Mouse (Mus musculus) kidney, postnatal 0 days (tissue): ENCODE results near the gene Syne3. TPM values are rescaled to one million over a fixed set of nuclear protein-coding genes. Genes with fewer than 3 reads are reported as not detected.

ENCODE experiments used
- ATAC-seq: fragments of 200-750 bp; cut with Nextera tagmentation; replicated peaks from 2 replicates; pipeline ENCODE4 v1.8.0; 2017; ENCODE audit warnings: low read depth, moderate number of reproducible peaks, moderate TSS enrichment, moderate library complexity; ENCODE audit not compliant: low FRiP score
- DNase-seq: peaks from one replicate; pipeline ENCODE4 v3.0.0-alpha.2; 2016; ENCODE audit warnings: low spot score
- H3K27ac ChIP-seq: fragments of 300-500 bp; sonication (generic); 2 replicates; pipeline ENCODE4 v1.5.1; 2014; ENCODE audit warnings: mild to moderate bottlenecking
- H3K27me3 ChIP-seq: fragments of 300-500 bp; sonication (generic); 2 replicates; pipeline ENCODE4 v1.6.1; 2014; ENCODE audit warnings: low read length, mixed read lengths; ENCODE audit not compliant: insufficient read depth
- H3K36me3 ChIP-seq: fragments of 300-500 bp; sonication (generic); 2 replicates; pipeline ENCODE4 v1.6.1; 2014; ENCODE audit warnings: low read length, mixed read lengths; ENCODE audit not compliant: insufficient read depth
- H3K4me1 ChIP-seq: fragments of 300-500 bp; sonication (generic); replicated peaks from 2 replicates; pipeline ENCODE4 v1.6.1; 2014; ENCODE audit warnings: antibody characterized with exemption, low read length, mixed read lengths; ENCODE audit not compliant: insufficient read depth
- H3K4me2 ChIP-seq: fragments of 300-500 bp; sonication (generic); 2 replicates; pipeline ENCODE4 v1.6.1; 2014; ENCODE audit warnings: mild to moderate bottlenecking, low read length, moderate library complexity, mixed read lengths
- H3K4me3 ChIP-seq: fragments of 300-500 bp; sonication (generic); replicated peaks from 2 replicates; pipeline ENCODE4 v1.5.1; 2014; ENCODE audit warnings: low read depth, low read length
- H3K9ac ChIP-seq: fragments of 300-500 bp; sonication (generic); 2 replicates; pipeline ENCODE4 v1.6.1; 2014; ENCODE audit warnings: low read depth, low read length
- H3K9me3 ChIP-seq: fragments of 300-500 bp; sonication (generic); replicated peaks from 2 replicates; pipeline ENCODE4 v1.6.1; 2016; ENCODE audit warnings: low read length, inconsistent platforms, mixed read lengths
- CTCF ChIP-seq: IDR thresholded peaks from 2 replicates; pipeline ENCODE4 v1.5.1; 2016; ENCODE audit warnings: antibody characterized with exemption, low read depth, mild to moderate bottlenecking, moderate library complexity
- WGBS: fragments of 180-500 bp; shearing (Covaris S2); extraction: QIAGEN DNeasy Blood & Tissue Kit; methylation state at CpG from one replicate; pipeline ENCODE4 v1.1.7; 2014; 5-methylcytosine and 5-hydroxymethylcytosine counted together
- polyA plus RNA-seq: library from polyadenylated mRNA; unstranded; fragments of >200 nt; fragmentation: Nextera tagmentation; extraction: Ambion mirVana; gene quantifications from 2 replicates; pipeline ENCODE4 v1.2.1, GENCODE M21; 2015

Gene Syne3
- polyA plus RNA-seq, 1 experiment from 2014 or later = 1.0 TPM

DNA sequence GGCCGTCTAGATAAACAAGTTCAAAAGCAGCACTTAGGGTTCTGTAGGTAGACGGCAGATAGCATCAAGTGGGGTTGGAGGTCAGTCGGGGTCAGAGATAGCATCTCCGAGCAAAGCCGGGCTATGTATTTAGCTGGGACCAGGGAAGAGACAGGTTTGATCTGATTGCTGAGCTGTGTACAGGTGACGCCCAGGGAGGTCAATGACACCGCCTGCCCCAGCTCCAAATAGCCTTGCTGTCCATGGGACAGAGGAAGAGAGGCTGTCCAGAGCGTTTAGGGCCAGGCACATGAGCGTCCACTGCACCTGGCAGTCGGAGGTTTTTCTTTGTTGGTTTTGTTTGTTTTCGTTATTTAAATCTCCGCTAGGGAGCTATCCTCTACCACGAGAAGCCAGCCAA, 75.8 kb downstream of the Syne3 start:
- 74% methylated on average over 13 of the region's 13 CpGs for WGBS
- TF ChIP-seq CTCF = no peak
- Histone ChIP-seq H3K9me3 (no peaks in the 10 kb centered on the region), H3K27me3 (no peaks in the 10 kb centered on the region), H3K4me3 (no peak overlapping the region), H3K4me1 (no peaks in the 10 kb centered on the region), H3K9ac (no peak overlapping the region), H3K36me3 (no peaks in the 10 kb centered on the region), H3K27ac (no peak overlapping the region), H3K4me2 (no peak overlapping the region)
- no peak for DNase-seq
- no peak for ATAC-seq

DNA sequence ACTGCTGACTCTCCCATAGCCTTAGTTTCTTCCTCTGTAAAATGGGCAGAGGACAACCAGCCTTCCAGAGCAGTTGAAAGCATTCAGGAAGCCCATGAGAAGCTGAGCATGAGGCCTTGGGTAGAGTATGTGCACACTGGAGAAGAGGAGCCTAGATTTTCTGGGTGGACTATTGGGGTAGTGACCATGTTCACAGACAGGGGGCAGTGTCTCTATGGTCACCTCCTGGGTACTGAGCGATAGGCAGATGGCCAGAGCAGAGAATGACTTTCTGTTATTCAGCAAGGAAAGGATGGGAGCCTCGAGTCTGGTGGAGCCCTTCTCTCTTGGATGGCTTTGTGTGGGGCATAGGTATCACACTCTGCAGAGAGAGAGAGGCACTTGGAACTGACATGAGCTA, 76.4 kb downstream of the Syne3 start:
- Histone ChIP-seq H3K36me3 (no peaks in the 10 kb centered on the region), H3K4me1 (no peaks in the 10 kb centered on the region), H3K9ac (no peak overlapping the region), H3K4me2 (no peak overlapping the region), H3K27me3 (no peaks in the 10 kb centered on the region), H3K27ac (no peak overlapping the region), H3K4me3 (no peak overlapping the region), H3K9me3 (no peaks in the 10 kb centered on the region)
- WGBS = 62% methylated on average over 2 of the region's 2 CpGs
- TF ChIP-seq CTCF = peak; percentile 53; the same call in 1 of the 2 replicates
- DNase-seq (no peak), ATAC-seq (no peak)

DNA sequence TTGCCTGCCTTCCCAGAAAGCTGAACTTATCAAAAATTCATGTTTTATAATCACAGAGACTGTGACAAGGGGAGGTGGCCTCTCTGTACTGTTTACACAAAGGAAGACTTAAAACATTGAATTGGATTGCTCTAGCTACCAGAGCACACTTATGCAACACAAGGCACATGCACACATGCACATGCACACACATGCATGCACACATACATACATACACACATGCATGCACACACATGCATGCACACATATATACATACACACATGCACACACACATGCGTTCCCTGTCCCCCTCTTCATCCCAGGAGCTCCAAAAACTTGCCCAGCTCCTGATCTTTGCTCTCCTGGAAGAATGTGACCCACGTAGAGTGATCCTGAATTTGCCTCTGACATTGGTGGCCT, 83.8 kb downstream of the Syne3 start:
- no peak overlapping the region for H3K4me2 ChIP-seq
- H3K4me3 ChIP-seq = no peak overlapping the region
- no peak for TF ChIP-seq CTCF
- ATAC-seq (no peak), DNase-seq (no peak)
- no peak overlapping the region for H3K9ac ChIP-seq
- H3K4me1 ChIP-seq = peaks cover 5% of the 10 kb centered on the region; the same call in 1 of the 2 replicates
- H3K9me3 ChIP-seq = no peaks in the 10 kb centered on the region
- 77% methylated on average over 2 of the region's 2 CpGs for WGBS
- no peaks in the 10 kb centered on the region for H3K36me3 ChIP-seq
- no peak overlapping the region for H3K27ac ChIP-seq
- H3K27me3 ChIP-seq = no peaks in the 10 kb centered on the region

DNA sequence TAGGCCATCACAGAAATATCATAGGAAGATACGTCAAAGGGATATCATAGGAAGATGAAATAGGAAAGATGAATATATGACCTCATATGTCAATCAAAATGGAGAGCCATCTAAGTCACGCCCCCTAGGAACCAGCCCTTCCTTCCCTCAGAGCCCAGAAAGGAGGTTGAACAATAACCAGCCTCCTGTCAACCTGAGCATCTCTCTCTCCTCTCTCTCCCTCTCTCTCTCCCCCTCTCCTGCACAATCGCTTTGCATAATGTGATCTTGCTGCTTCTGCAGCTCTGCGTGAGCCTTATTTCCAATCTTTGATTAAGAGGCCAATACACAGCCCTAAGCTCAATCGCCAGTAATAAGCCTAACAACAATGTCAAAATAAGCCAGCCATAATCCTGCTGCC, 84.6 kb downstream of the Syne3 start:
- no peak for ATAC-seq
- no peak for TF ChIP-seq CTCF
- 83% methylated on average over 5 of the region's 5 CpGs for WGBS

DNA sequence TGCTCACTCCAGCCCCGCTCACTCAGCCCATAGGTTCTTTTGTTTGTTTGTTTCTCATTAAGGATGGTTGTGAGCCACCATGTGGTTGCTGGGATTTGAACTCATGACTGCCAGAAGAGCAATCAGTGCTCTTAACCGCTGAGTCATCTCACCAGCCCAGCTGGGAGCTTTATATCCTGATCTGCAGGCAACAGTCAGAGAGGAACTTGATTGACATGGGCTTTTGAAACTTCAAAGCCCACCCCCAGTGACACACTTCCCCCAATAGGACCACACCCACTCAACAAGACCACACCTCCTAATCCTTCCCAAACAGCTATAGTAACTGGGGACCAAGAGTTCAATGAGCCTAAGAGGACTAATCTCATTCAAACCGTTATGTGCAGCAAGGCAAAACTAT, 85.1 kb downstream of the Syne3 start:
- DNase-seq = no peak
- TF ChIP-seq CTCF = no peak
- WGBS = 89% methylated on average over 3 of the region's 3 CpGs
- H3K9ac ChIP-seq = no peak overlapping the region
- no peak overlapping the region for H3K27ac ChIP-seq
- no peaks in the 10 kb centered on the region for H3K36me3 ChIP-seq
- peaks cover 5% of the 10 kb centered on the region; the same call in 1 of the 2 replicates for H3K4me1 ChIP-seq
- H3K27me3 ChIP-seq = no peaks in the 10 kb centered on the region
- H3K4me3 ChIP-seq = no peak overlapping the region
- no peaks in the 10 kb centered on the region for H3K9me3 ChIP-seq
- no peak for ATAC-seq
- no peak overlapping the region for H3K4me2 ChIP-seq

More for the DNA sequence above, 84.6 kb downstream of the Syne3 start:
- Histone ChIP-seq H3K4me3 (no peak overlapping the region), H3K9me3 (no peaks in the 10 kb centered on the region), H3K9ac (no peak overlapping the region), H3K4me2 (no peak overlapping the region), H3K27ac (no peak overlapping the region), H3K27me3 (no peaks in the 10 kb centered on the region), H3K36me3 (no peaks in the 10 kb centered on the region), H3K4me1 (peaks cover 5% of the 10 kb centered on the region; the same call in 1 of the 2 replicates)
- DNase-seq = no peak

DNA sequence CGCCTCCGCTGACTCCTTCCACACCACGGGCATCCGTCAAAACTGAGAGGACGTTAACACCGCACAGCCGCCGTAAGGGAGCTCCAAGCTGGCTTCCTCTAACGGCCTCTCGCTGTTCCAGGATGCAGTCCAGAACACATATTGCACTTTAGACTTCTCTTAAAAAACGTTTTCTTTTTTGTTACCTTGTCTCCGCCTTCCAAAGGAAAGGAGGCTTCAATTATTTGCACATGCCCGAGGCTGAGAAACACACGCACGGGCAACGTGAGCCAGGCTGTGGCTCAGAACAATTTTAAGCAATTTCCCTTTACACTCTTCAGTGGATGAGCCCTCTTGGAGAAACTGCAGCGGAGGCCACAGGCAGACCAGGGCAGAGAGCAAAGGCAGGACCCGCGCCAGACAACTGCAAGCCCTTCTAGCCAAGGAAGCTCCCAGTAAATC, 85.6 kb downstream of the Syne3 start:
- WGBS = 23% methylated on average over 19 of the region's 19 CpGs
- Histone ChIP-seq H3K9ac (no peak overlapping the region), H3K27me3 (no peaks in the 10 kb centered on the region), H3K4me1 (peaks cover 5% of the 10 kb centered on the region; the same call in 1 of the 2 replicates), H3K4me3 (no peak overlapping the region), H3K9me3 (no peaks in the 10 kb centered on the region), H3K36me3 (no peaks in the 10 kb centered on the region), H3K27ac (no peak overlapping the region), H3K4me2 (no peak overlapping the region)
- peak; percentile 70 for DNase-seq
- no peak for TF ChIP-seq CTCF
- ATAC-seq = no peak

DNA sequence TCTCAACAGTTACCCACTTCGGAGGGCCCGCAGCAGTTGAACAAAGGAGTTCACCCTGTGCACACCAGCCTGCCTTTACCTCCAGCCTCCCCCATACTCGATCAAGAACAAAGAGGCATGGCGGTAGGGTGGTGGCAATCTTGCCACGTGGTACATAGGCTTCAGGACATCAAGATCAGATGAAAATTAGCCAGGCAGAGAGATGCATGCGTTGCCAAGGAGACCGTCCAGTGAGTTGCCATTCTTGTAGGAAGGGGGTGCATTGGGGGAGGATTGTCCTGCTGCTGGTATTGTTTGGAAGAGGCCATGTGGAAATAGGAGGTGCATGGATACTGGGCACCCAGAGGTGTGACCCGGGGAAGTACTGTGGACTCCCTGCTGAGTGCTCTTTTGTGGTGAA, 87.0 kb downstream of the Syne3 start:
- H3K36me3 ChIP-seq = no peaks in the 10 kb centered on the region
- WGBS = 57% methylated on average over 8 of the region's 8 CpGs
- H3K27me3 ChIP-seq = no peaks in the 10 kb centered on the region
- H3K9me3 ChIP-seq = no peaks in the 10 kb centered on the region
- H3K27ac ChIP-seq = no peak overlapping the region
- H3K9ac ChIP-seq = no peak overlapping the region
- no peak for DNase-seq
- H3K4me3 ChIP-seq = no peak overlapping the region
- peaks cover 5% of the 10 kb centered on the region; the same call in 1 of the 2 replicates for H3K4me1 ChIP-seq
- peak; percentile 37; the same call in 1 of the 2 replicates for ATAC-seq
- TF ChIP-seq CTCF = no peak
- no peak overlapping the region for H3K4me2 ChIP-seq
